Mouse (Mus musculus) ES-CJ7 (cell line): Measurements from ENCODE around the gene Ccdc160.

ENCODE experiments used
- DNase-seq: peaks from one replicate; pipeline ENCODE4 v3.0.0; 2011; ENCODE audit warnings: low read depth, low spot score

Gene Ccdc160

GRCm38 (mm10) chrX:52790980-52791593 is at the start of gene Ccdc160:
Gene Ccdc160 (plus strand): TSS chrX:52791200.
- peak; percentile 88 for DNase-seq

GRCm38 (mm10) chrX:52743781-52744180 is 47.2 kb upstream of the Ccdc160 start:
- peak; percentile 63 for DNase-seq

- DNase-seq, result peak; percentile 81
These were observed 46.6 kb upstream of the Ccdc160 start for GRCm38 (mm10) chrX:52744201-52745051.

GRCm38 (mm10) chrX:52745462-52745861 is 45.5 kb upstream of the Ccdc160 start:
- peak; percentile 92 for DNase-seq

- DNase-seq, result peak; percentile 76
These were observed 45.1 kb upstream of the Ccdc160 start for GRCm38 (mm10) chrX:52745917-52746316.

GRCm38 (mm10) chrX:52746849-52747248 is 44.2 kb upstream of the Ccdc160 start:
- DNase-seq, result peak; percentile 89

- peak; percentile 68 for DNase-seq
These were observed 37.4 kb upstream of the Ccdc160 start for GRCm38 (mm10) chrX:52753491-52754085.

- no peak for DNase-seq
These were observed 33.8 kb upstream of the Ccdc160 start for GRCm38 (mm10) chrX:52757164-52757563.

- DNase-seq, result peak; percentile 78
These were observed 31.8 kb upstream of the Ccdc160 start for GRCm38 (mm10) chrX:52759232-52759631.

GRCm38 (mm10) chrX:52760191-52760945 is 30.6 kb upstream of the Ccdc160 start:
- peak; percentile 62 for DNase-seq

GRCm38 (mm10) chrX:52762221-52762620 is 28.8 kb upstream of the Ccdc160 start:
- DNase-seq, result peak; percentile 79

GRCm38 (mm10) chrX:52775973-52776372 is 15.0 kb upstream of the Ccdc160 start:
- peak; percentile 73 for DNase-seq

GRCm38 (mm10) chrX:52777671-52778070 is 13.3 kb upstream of the Ccdc160 start:
- DNase-seq, result peak; percentile 34

GRCm38 (mm10) chrX:52783898-52784297 is 7.1 kb upstream of the Ccdc160 start:
- no peak for DNase-seq

GRCm38 (mm10) chrX:52791944-52792719 is 1.1 kb downstream of the Ccdc160 start:
- DNase-seq, result peak; percentile 38

GRCm38 (mm10) chrX:52792861-52793260 is 1.9 kb downstream of the Ccdc160 start:
- peak; percentile 58 for DNase-seq

- DNase-seq, result peak; percentile 68
These were observed 4.8 kb downstream of the Ccdc160 start for GRCm38 (mm10) chrX:52795816-52796215.

- peak; percentile 80 for DNase-seq
These were observed 6.1 kb downstream of the Ccdc160 start for GRCm38 (mm10) chrX:52797031-52797625.

GRCm38 (mm10) chrX:52798255-52798654 is 7.3 kb downstream of the Ccdc160 start:
- peak; percentile 79 for DNase-seq

GRCm38 (mm10) chrX:52799566-52799965 is 8.6 kb downstream of the Ccdc160 start:
- peak; percentile 41 for DNase-seq
